Mouse (Mus musculus): ENCODE results near the gene Aggf1. TPM values are rescaled to one million over a fixed set of nuclear protein-coding genes. Genes with fewer than 3 reads are reported as not detected.

Aggf1 gene
- polyA plus RNA-seq (2015; fragmentation: Nextera tagmentation; extraction: Ambion mirVana), result 35.1 and 35.2 TPM in 2 replicates

- WGBS, result under 1% methylated on average over 86 of the region's 86 CpGs
- Histone ChIP-seq H3K27me3 (no peaks in the 10 kb centered on the region), H3K27ac (replicated peaks) (peak within 1 kb of the TSS; percentile 83), H3K9me3 (replicated peaks) (no peaks in the 10 kb centered on the region), H3K4me1 (peaks cover 13% of the 10 kb centered on the region), H3K9ac (peak within 1 kb of the TSS; percentile 93), H3K4me2 (replicated peaks) (peak within 1 kb of the TSS; percentile 83), H3K4me3 (replicated peaks) (peak within 1 kb of the TSS; percentile 100), H3K36me3 (peaks cover 12% of the 10 kb centered on the region)
- peak; percentile 94 for ATAC-seq (ENCODE audit: insufficient number of reproducible peaks, low FRiP score, low TSS enrichment, low read depth)
Measured at GRCm38 (mm10) chr13:95374701-95375553, at the start of gene Aggf1. Gene Aggf1, minus strand, starts transcription at chr13:95375352.

- no peak overlapping the region for H3K27ac ChIP-seq (replicated peaks)
- no peak overlapping the region for H3K4me2 ChIP-seq (replicated peaks)
- no peaks in the 10 kb centered on the region for H3K36me3 ChIP-seq
- ATAC-seq (ENCODE audit: insufficient number of reproducible peaks, low FRiP score, low TSS enrichment, low read depth), result no peak
- 66% methylated on average over 7 of the region's 7 CpGs for WGBS
- no peaks in the 10 kb centered on the region for H3K27me3 ChIP-seq
- no peaks in the 10 kb centered on the region for H3K9me3 ChIP-seq (replicated peaks)
- H3K9ac ChIP-seq, result no peak overlapping the region
- H3K4me3 ChIP-seq (replicated peaks), result no peak overlapping the region
- H3K4me1 ChIP-seq, result no peaks in the 10 kb centered on the region
Measured at GRCm38 (mm10) chr13:95424932-95425331, 49.8 kb upstream of the Aggf1 start.

- peak; percentile 80 for ATAC-seq (ENCODE audit: insufficient number of reproducible peaks, low FRiP score, low TSS enrichment, low read depth)
- no peaks in the 10 kb centered on the region for H3K27me3 ChIP-seq
- H3K4me1 ChIP-seq, result no peaks in the 10 kb centered on the region
- H3K36me3 ChIP-seq, result no peaks in the 10 kb centered on the region
- H3K9ac ChIP-seq, result no peak overlapping the region
- no peak overlapping the region for H3K4me3 ChIP-seq (replicated peaks)
- H3K9me3 ChIP-seq (replicated peaks), result no peaks in the 10 kb centered on the region
- no peak overlapping the region for H3K4me2 ChIP-seq (replicated peaks)
- 33% methylated on average over 8 of the region's 8 CpGs for WGBS
- H3K27ac ChIP-seq (replicated peaks), result no peak overlapping the region
Measured at GRCm38 (mm10) chr13:95419204-95419749, 44.1 kb upstream of the Aggf1 start.

- ATAC-seq (ENCODE audit: insufficient number of reproducible peaks, low FRiP score, low TSS enrichment, low read depth), result no peak
Measured at GRCm38 (mm10) chr13:95418575-95419203, 43.5 kb upstream of the Aggf1 start.

GRCm38 (mm10) chr13:95412257-95412656 is 37.1 kb upstream of the Aggf1 start:
- Histone ChIP-seq H3K27ac (replicated peaks) (no peak overlapping the region), H3K4me2 (replicated peaks) (no peak overlapping the region), H3K36me3 (no peaks in the 10 kb centered on the region), H3K4me1 (no peaks in the 10 kb centered on the region), H3K27me3 (no peaks in the 10 kb centered on the region), H3K9me3 (replicated peaks) (no peaks in the 10 kb centered on the region), H3K4me3 (replicated peaks) (no peak overlapping the region), H3K9ac (no peak overlapping the region)
- ATAC-seq (ENCODE audit: insufficient number of reproducible peaks, low FRiP score, low TSS enrichment, low read depth), result no peak
- WGBS, result 58% methylated on average over 2 of the region's 2 CpGs

More at GRCm38 (mm10) chr13:95418575-95419203, 43.5 kb upstream of the Aggf1 start:
- no peak overlapping the region for H3K4me3 ChIP-seq (replicated peaks)
- H3K4me2 ChIP-seq (replicated peaks), result no peak overlapping the region
- H3K9ac ChIP-seq, result no peak overlapping the region
- no peaks in the 10 kb centered on the region for H3K9me3 ChIP-seq (replicated peaks)
- H3K36me3 ChIP-seq, result no peaks in the 10 kb centered on the region
- H3K27ac ChIP-seq (replicated peaks), result no peak overlapping the region
- no peaks in the 10 kb centered on the region for H3K27me3 ChIP-seq
- 53% methylated on average over 6 of the region's 6 CpGs for WGBS
- H3K4me1 ChIP-seq, result no peaks in the 10 kb centered on the region

- ATAC-seq (ENCODE audit: insufficient number of reproducible peaks, low FRiP score, low TSS enrichment, low read depth), result no peak
- H3K36me3 ChIP-seq, result no peaks in the 10 kb centered on the region
- H3K9me3 ChIP-seq (replicated peaks), result 0 out of 2 replicates have a peak, but pooled peaks cover 14% of the 10 kb centered on the region
- no peak overlapping the region for H3K4me3 ChIP-seq (replicated peaks)
- H3K4me2 ChIP-seq (replicated peaks), result no peak overlapping the region
- no peaks in the 10 kb centered on the region for H3K4me1 ChIP-seq
- no peaks in the 10 kb centered on the region for H3K27me3 ChIP-seq
- H3K27ac ChIP-seq (replicated peaks), result no peak overlapping the region
- WGBS, result 88% methylated on average over 7 of the region's 7 CpGs
- no peak overlapping the region for H3K9ac ChIP-seq
Measured at GRCm38 (mm10) chr13:95393242-95393641, 18.1 kb upstream of the Aggf1 start.

- Histone ChIP-seq H3K4me3 (replicated peaks) (no peak overlapping the region), H3K9me3 (replicated peaks) (no peaks in the 10 kb centered on the region), H3K27me3 (no peaks in the 10 kb centered on the region), H3K4me2 (replicated peaks) (0 out of 2 replicates have a peak overlapping the region, but pooled peaks have one; percentile 12), H3K9ac (no peak overlapping the region), H3K4me1 (no peaks in the 10 kb centered on the region), H3K27ac (replicated peaks) (no peak overlapping the region), H3K36me3 (no peaks in the 10 kb centered on the region)
- 29% methylated on average over 24 of the region's 24 CpGs for WGBS
- no peak for ATAC-seq (ENCODE audit: insufficient number of reproducible peaks, low FRiP score, low TSS enrichment, low read depth)
Measured at GRCm38 (mm10) chr13:95389866-95390865, 15.0 kb upstream of the Aggf1 start.

GRCm38 (mm10) chr13:95388226-95388625 is 13.1 kb upstream of the Aggf1 start:
- Histone ChIP-seq H3K36me3 (no peaks in the 10 kb centered on the region), H3K9me3 (replicated peaks) (no peaks in the 10 kb centered on the region), H3K4me1 (no peaks in the 10 kb centered on the region), H3K27ac (replicated peaks) (no peak overlapping the region), H3K27me3 (no peaks in the 10 kb centered on the region), H3K4me2 (replicated peaks) (no peak overlapping the region), H3K4me3 (replicated peaks) (no peak overlapping the region), H3K9ac (no peak overlapping the region)
- ATAC-seq (ENCODE audit: insufficient number of reproducible peaks, low FRiP score, low TSS enrichment, low read depth), result no peak
- 78% methylated on average over 5 of the region's 5 CpGs for WGBS

GRCm38 (mm10) chr13:95382418-95382817 is 7.3 kb upstream of the Aggf1 start:
- WGBS, result 57% methylated on average over 5 of the region's 5 CpGs
- no peak overlapping the region for H3K4me2 ChIP-seq (replicated peaks)

GRCm38 (mm10) chr13:95378696-95379095 is 3.5 kb upstream of the Aggf1 start:
- Histone ChIP-seq H3K4me3 (replicated peaks) (no peak overlapping the region), H3K27me3 (no peaks in the 10 kb centered on the region), H3K4me1 (peaks cover 9% of the 10 kb centered on the region), H3K36me3 (no peaks in the 10 kb centered on the region), H3K4me2 (replicated peaks) (no peak overlapping the region), H3K27ac (replicated peaks) (no peak overlapping the region), H3K9ac (no peak overlapping the region), H3K9me3 (replicated peaks) (no peaks in the 10 kb centered on the region)
- ATAC-seq (ENCODE audit: insufficient number of reproducible peaks, low FRiP score, low TSS enrichment, low read depth), result no peak
- WGBS, result 73% methylated on average over 3 of the region's 3 CpGs

More at GRCm38 (mm10) chr13:95382418-95382817, 7.3 kb upstream of the Aggf1 start:
- Histone ChIP-seq H3K27ac (replicated peaks) (no peak overlapping the region), H3K4me3 (replicated peaks) (no peak overlapping the region), H3K36me3 (no peaks in the 10 kb centered on the region), H3K27me3 (no peaks in the 10 kb centered on the region), H3K4me1 (no peaks in the 10 kb centered on the region), H3K9ac (no peak overlapping the region), H3K9me3 (replicated peaks) (no peaks in the 10 kb centered on the region)
- no peak for ATAC-seq (ENCODE audit: insufficient number of reproducible peaks, low FRiP score, low TSS enrichment, low read depth)

Data from embryonic facial prominence, embryonic 15.5 days (tissue).